Mouse (Mus musculus) liver, embryonic 14.5 days (tissue): ENCODE measurements around the gene Ccpg1os.

Source experiments
- CTCF ChIP-seq: IDR thresholded peaks from 2 replicates; pipeline ENCODE4 v1.5.1; 2016; ENCODE audit warnings: antibody characterized with exemption, low read depth, control low read depth
- EP300 ChIP-seq: IDR thresholded peaks from 2 replicates; pipeline ENCODE4 v1.6.1; 2016; ENCODE audit warnings: antibody characterized with exemption, low read depth

DNA sequence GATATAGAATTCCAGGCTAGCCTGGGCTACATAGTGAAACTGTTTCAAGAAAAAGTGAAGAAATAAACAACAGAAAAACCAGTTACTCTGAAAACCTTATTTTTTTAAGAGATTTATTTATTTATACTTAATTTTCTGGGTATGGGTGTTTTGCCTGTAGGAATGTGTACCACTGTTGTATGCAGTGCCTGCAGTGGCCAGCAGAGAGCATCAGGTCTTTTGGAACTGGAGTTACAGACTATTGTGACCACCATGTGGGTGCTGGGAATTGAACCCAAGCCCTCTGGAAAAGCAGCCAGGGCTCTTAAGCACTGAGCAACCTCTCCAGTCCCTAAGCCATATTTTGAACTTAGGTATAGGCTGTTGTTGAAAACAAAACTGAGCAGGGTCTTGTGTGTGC is 12.2 kb downstream of the Ccpg1os start:
- TF ChIP-seq CTCF, result peak; percentile 26; the same call in 1 of the 2 replicates
- no peak for TF ChIP-seq EP300
